Mouse (Mus musculus): Measurements from ENCODE around the gene Plp1.

GRCm38 (mm10) chrX:136773035-136773434, 49.4 kb upstream of the Plp1 start:
- TF ChIP-seq POLR2A (IDR thresholded peaks at IDR 0.05; ENCODE audit: low read depth, low read length) (no peak), CTCF (IDR thresholded peaks at IDR 0.05; ENCODE audit: borderline replicate concordance, insufficient read depth, low read length) (no peak)

Measured in embryonic fibroblast, embryonic 13.5 days (primary cell).